Mouse (Mus musculus): ENCODE results near the gene Sdc3. TPM values are rescaled to one million over a fixed set of nuclear protein-coding genes. Genes with fewer than 3 reads are reported as not detected.

Gene Sdc3
- polyA plus RNA-seq, 1 experiment from 2014 or later = 130 TPM

Other genes starting within 250 kb of the Sdc3 start
- gene Nkain1, start 218.4 kb upstream of the Sdc3 start, polyA plus RNA-seq (2015; fragmentation: Nextera tagmentation; extraction: Ambion mirVana) = 7.9 and 11.0 TPM in 2 replicates
- gene Pum1, start 129.2 kb upstream of the Sdc3 start, polyA plus RNA-seq (2015; fragmentation: Nextera tagmentation; extraction: Ambion mirVana) = 75.8 and 79.3 TPM in 2 replicates
- gene Laptm5, start 120.6 kb downstream of the Sdc3 start, polyA plus RNA-seq (2015; fragmentation: Nextera tagmentation; extraction: Ambion mirVana) = 29.8 and 64.3 TPM in 2 replicates
- 3.0 and 10.8 TPM in 2 replicates for gene Matn1, start 151.8 kb downstream of the Sdc3 start, polyA plus RNA-seq (2015; fragmentation: Nextera tagmentation; extraction: Ambion mirVana)